Mouse (Mus musculus) liver, embryonic 14.5 days (tissue): ENCODE measurements around the gene Rabif. TPM values are rescaled to one million over a fixed set of nuclear protein-coding genes. Genes with fewer than 3 reads are reported as not detected.

Source experiments
- ATAC-seq: fragments of 200-750 bp; cut with Nextera tagmentation; 2 replicates; pipeline ENCODE4 v1.8.0; 2017; ENCODE audit warnings: moderate number of reproducible peaks, mild to moderate bottlenecking, moderate library complexity; ENCODE audit not compliant: insufficient read depth
- DNase-seq, 3 experiments: peaks; one replicate each; pipeline ENCODE4 v3.0.0-alpha.2; 2012 to 2013; ENCODE audit warnings: low read depth in 3 of 3, low spot score in 3 of 3
- H3K27ac ChIP-seq: fragments of 300-500 bp; sonication (generic); 2 replicates; pipeline ENCODE4 v1.5.1; 2014; ENCODE audit warnings: moderate library complexity, mild to moderate bottlenecking, control low read depth, inconsistent platforms
- H3K27me3 ChIP-seq: fragments of 300-500 bp; sonication (generic); 2 replicates; pipeline ENCODE4 v1.6.1; 2014; ENCODE audit warnings: mild to moderate bottlenecking, low read length, moderate library complexity; ENCODE audit not compliant: control insufficient read depth, insufficient read depth
- H3K36me3 ChIP-seq: fragments of 300-500 bp; sonication (generic); replicated peaks from 2 replicates; pipeline ENCODE4 v1.6.1; 2014; ENCODE audit warnings: low read depth; ENCODE audit not compliant: control insufficient read depth, insufficient read depth
- H3K4me1 ChIP-seq, 2 experiments: fragments of 200-500 bp in 1 of 2; fragments of 300-500 bp in 1 of 2; sonication (generic) in 1 of 2; replicated peaks; 2 replicates each; pipeline ENCODE4 v1.6.1; 2012 to 2014; ENCODE audit warnings: antibody characterized with exemption in 1 of 2, inconsistent platforms in 1 of 2, low read length in 1 of 2; ENCODE audit not compliant: control insufficient read depth in 2 of 2, insufficient read depth in 2 of 2
- H3K4me2 ChIP-seq: fragments of 300-500 bp; sonication (generic); 2 replicates; pipeline ENCODE4 v1.6.1; 2014; ENCODE audit warnings: low read depth, mild to moderate bottlenecking, control low read depth, moderate library complexity
- H3K4me3 ChIP-seq, 2 experiments: fragments of 200-500 bp in 1 of 2; fragments of 300-500 bp in 1 of 2; sonication (generic) in 1 of 2; 2 replicates each; pipeline ENCODE4 v1.5.1; 2012 to 2014; ENCODE audit warnings: low read depth in 2 of 2, low read length in 2 of 2, mild to moderate bottlenecking in 2 of 2, control low read depth in 1 of 2, inconsistent platforms in 1 of 2, moderate library complexity in 1 of 2; ENCODE audit not compliant: insufficient read depth in 1 of 2
- H3K9ac ChIP-seq: fragments of 300-500 bp; sonication (generic); replicated peaks from 2 replicates; pipeline ENCODE4 v1.6.1; 2014; ENCODE audit warnings: mild to moderate bottlenecking, control low read depth, moderate library complexity
- H3K9me3 ChIP-seq: fragments of 300-500 bp; sonication (generic); 2 replicates; pipeline ENCODE4 v1.6.1; 2016; ENCODE audit warnings: low read length, mixed read lengths; ENCODE audit not compliant: control insufficient read depth
- CTCF ChIP-seq: IDR thresholded peaks from 2 replicates; pipeline ENCODE4 v1.5.1; 2016; ENCODE audit warnings: antibody characterized with exemption, low read depth, control low read depth
- EP300 ChIP-seq: IDR thresholded peaks from 2 replicates; pipeline ENCODE4 v1.6.1; 2016; ENCODE audit warnings: antibody characterized with exemption, low read depth
- WGBS: fragments of 180-500 bp; shearing (Covaris S2); extraction: QIAGEN DNeasy Blood & Tissue Kit; methylation state at CpG from one replicate; pipeline ENCODE4 v1.1.7; 2014; ENCODE audit not compliant: insufficient replicate concordance; 5-methylcytosine and 5-hydroxymethylcytosine counted together
- polyA plus RNA-seq, 2 experiments: library from polyadenylated mRNA; depleted of rRNA in 1 of 2; stranded (reverse) in 1 of 2; unstranded in 1 of 2; fragments of >200 nt; fragmentation: Nextera tagmentation in 1 of 2; extraction: Ambion mirVana in 1 of 2; gene quantifications; 2 replicates each; pipeline versions ENCODE4 v1.2.1 to v1.2.3; 2012 to 2014

The Rabif gene
- polyA plus RNA-seq, 2 experiments = 9.7 to 16.8 TPM

GRCm38 (mm10) chr1:134512183-134512582 is 17.7 kb downstream of the Rabif start:
- no peaks in the 10 kb centered on the region; a peak in 1 of 4 replicates for H3K4me1 ChIP-seq
- ATAC-seq = no peak
- no peak overlapping the region for H3K9ac ChIP-seq
- TF ChIP-seq CTCF (no peak), EP300 (no peak)
- H3K4me2 ChIP-seq = no peak overlapping the region
- H3K9me3 ChIP-seq = no peaks in the 10 kb centered on the region
- WGBS = 38% methylated on average over 4 of the region's 4 CpGs
- no peak for DNase-seq
- no peak overlapping the region for H3K27ac ChIP-seq
- H3K27me3 ChIP-seq = peaks cover 28% of the 10 kb centered on the region
- H3K4me3 ChIP-seq = no peak overlapping the region
- no peaks in the 10 kb centered on the region; the same call in 1 of the 2 replicates for H3K36me3 ChIP-seq

GRCm38 (mm10) chr1:134512584-134512983 is 18.1 kb downstream of the Rabif start:
- Histone ChIP-seq H3K4me3 (no peak overlapping the region), H3K27ac (no peak overlapping the region), H3K9ac (no peak overlapping the region), H3K4me1 (no peaks in the 10 kb centered on the region; a peak in 1 of 4 replicates), H3K4me2 (peak overlapping the region; percentile 66; the same call in 1 of the 2 replicates), H3K9me3 (no peaks in the 10 kb centered on the region), H3K27me3 (peaks cover 28% of the 10 kb centered on the region), H3K36me3 (no peaks in the 10 kb centered on the region; the same call in 1 of the 2 replicates)
- WGBS = 59% methylated on average over 6 of the region's 6 CpGs
- ATAC-seq (no peak), DNase-seq (no peak)
- TF ChIP-seq CTCF (no peak), EP300 (no peak)

- Histone ChIP-seq H3K9ac (no peak overlapping the region), H3K27ac (no peak overlapping the region), H3K27me3 (peaks cover 28% of the 10 kb centered on the region), H3K36me3 (no peaks in the 10 kb centered on the region), H3K4me3 (peak overlapping the region; percentile 35 to 43), H3K4me1 (no peaks in the 10 kb centered on the region; a peak in 1 of 4 replicates), H3K9me3 (no peaks in the 10 kb centered on the region), H3K4me2 (peak overlapping the region; percentile 66)
- TF ChIP-seq EP300 = no peak
- TF ChIP-seq CTCF = no peak
- DNase-seq = no peak
- ATAC-seq = peak; percentile 33; the same call in 1 of the 2 replicates
- 2% methylated on average over 38 of the region's 38 CpGs for WGBS
Observed at GRCm38 (mm10) chr1:134513312-134513860, 18.9 kb downstream of the Rabif start.

- no peak for TF ChIP-seq CTCF
- TF ChIP-seq EP300 = no peak
- H3K27ac ChIP-seq = no peak overlapping the region
- peaks cover 2 to 3% of the 10 kb centered on the region in 2 experiments; a peak in 2 of 4 replicates for H3K4me1 ChIP-seq
- no peaks in the 10 kb centered on the region for H3K9me3 ChIP-seq
- H3K27me3 ChIP-seq = peaks cover 28% of the 10 kb centered on the region
- H3K9ac ChIP-seq = no peak overlapping the region
- H3K4me3 ChIP-seq = peak overlapping the region; percentile 35 to 43; a peak in 3 of 4 replicates
- no peak for ATAC-seq
- H3K4me2 ChIP-seq = peak overlapping the region; percentile 66
- no peaks in the 10 kb centered on the region for H3K36me3 ChIP-seq
- WGBS = 42% methylated on average over 16 of the region's 16 CpGs
- DNase-seq = no peak
Observed at GRCm38 (mm10) chr1:134513876-134514590, 19.6 kb downstream of the Rabif start.

GRCm38 (mm10) chr1:134515891-134516290 is 21.4 kb downstream of the Rabif start:
- Histone ChIP-seq H3K27ac (no peak overlapping the region), H3K27me3 (peaks cover 28% of the 10 kb centered on the region), H3K4me1 (peaks cover 15 to 17% of the 10 kb centered on the region in 2 experiments), H3K36me3 (no peaks in the 10 kb centered on the region), H3K4me3 (no peak overlapping the region), H3K9ac (no peak overlapping the region), H3K9me3 (no peaks in the 10 kb centered on the region), H3K4me2 (no peak overlapping the region)
- ATAC-seq (no peak), DNase-seq (no peak)
- TF ChIP-seq EP300 = no peak
- WGBS = 66% methylated on average over 2 of the region's 2 CpGs
